Mouse (Mus musculus) kidney, postnatal 14 days (tissue): ENCODE measurements at regions not wholly inside any gene's neighbourhood (a gene's known extent, or its start where the extent isn't known, plus 50 kb on each side); places are given as distances from the start of the nearest gene placed in this dataset.

ENCODE experiments used
- DNase-seq: peaks from one replicate; pipeline ENCODE4 v3.0.0; 2022; ENCODE audit warnings: mixed read lengths

GRCm38 (mm10) chr6:12140596-12140995 lies 233.0 kb downstream of the Phf14 start:
- DNase-seq = no peak

GRCm38 (mm10) chr6:12145216-12145615 lies 237.6 kb downstream of the Phf14 start:
- no peak for DNase-seq

GRCm38 (mm10) chr6:12150613-12151333 lies 243.2 kb downstream of the Phf14 start:
- no peak for DNase-seq

GRCm38 (mm10) chr6:12163971-12164370 lies 256.4 kb downstream of the Phf14 start:
- no peak for DNase-seq

GRCm38 (mm10) chr6:12168533-12168932 lies 260.9 kb downstream of the Phf14 start:
- no peak for DNase-seq

GRCm38 (mm10) chr6:12169431-12169830 lies 261.8 kb downstream of the Phf14 start:
- DNase-seq = no peak

- no peak for DNase-seq
These were observed 263.1 kb downstream of the Phf14 start for GRCm38 (mm10) chr6:12170722-12171121.

- DNase-seq = no peak
These were observed 263.6 kb downstream of the Phf14 start for GRCm38 (mm10) chr6:12171189-12171588.

GRCm38 (mm10) chr6:12177996-12178395 lies 270.4 kb downstream of the Phf14 start:
- no peak for DNase-seq

- no peak for DNase-seq
These were observed 273.3 kb downstream of the Phf14 start for GRCm38 (mm10) chr6:12180951-12181350.

- DNase-seq = no peak
These were observed 302.6 kb downstream of the Phf14 start for GRCm38 (mm10) chr6:12210190-12210589.

- no peak for DNase-seq
These were observed 307.0 kb downstream of the Phf14 start for GRCm38 (mm10) chr6:12214526-12215177.

- DNase-seq = no peak
These were observed 307.6 kb downstream of the Phf14 start for GRCm38 (mm10) chr6:12215178-12215553.

GRCm38 (mm10) chr6:12244151-12244550 lies 336.5 kb downstream of the Phf14 start:
- no peak for DNase-seq

GRCm38 (mm10) chr6:12247975-12248374 lies 340.4 kb downstream of the Phf14 start:
- DNase-seq = no peak

- DNase-seq = no peak
These were observed 341.0 kb downstream of the Phf14 start for GRCm38 (mm10) chr6:12248599-12248998.

- no peak for DNase-seq
These were observed 346.9 kb downstream of the Phf14 start for GRCm38 (mm10) chr6:12254507-12254906.

- DNase-seq = no peak
These were observed 347.8 kb downstream of the Phf14 start for GRCm38 (mm10) chr6:12255434-12255833.

GRCm38 (mm10) chr6:12258273-12258672 lies 350.7 kb downstream of the Phf14 start:
- no peak for DNase-seq

GRCm38 (mm10) chr6:12258940-12259481 lies 351.4 kb downstream of the Phf14 start:
- DNase-seq = no peak

- DNase-seq = no peak
These were observed 352.0 kb downstream of the Phf14 start for GRCm38 (mm10) chr6:12259629-12260028.

- DNase-seq = peak; percentile 50
These were observed 352.9 kb downstream of the Phf14 start for GRCm38 (mm10) chr6:12260325-12261076.
